Mouse (Mus musculus): ENCODE results near the gene Psma7. TPM values are rescaled to one million over a fixed set of nuclear protein-coding genes. Genes with fewer than 3 reads are reported as not detected.

Gene Psma7
- polyA plus RNA-seq, 1 experiment: 395 TPM

DNA sequence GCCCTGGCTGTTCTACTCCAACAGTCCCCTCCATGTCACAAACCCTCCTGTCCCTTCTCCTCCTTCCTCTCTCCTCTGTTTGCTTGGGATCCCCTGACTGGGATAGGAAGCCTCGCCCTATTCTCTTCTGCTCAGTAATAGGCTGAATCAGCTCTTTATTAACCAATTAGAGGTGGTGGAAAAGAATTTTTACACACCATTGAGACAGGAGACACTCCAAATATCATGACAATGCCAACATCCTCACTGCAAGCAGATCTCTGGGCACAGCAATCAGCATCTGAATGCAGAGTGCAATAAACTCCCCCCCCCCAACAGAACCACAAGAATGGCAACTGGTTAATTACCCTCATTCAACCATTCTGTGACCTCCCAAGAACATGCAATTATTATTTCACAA, 53.1 kb downstream of the Psma7 start:
- H3ac ChIP-seq (ENCODE audit: control insufficient read depth, insufficient read length): no peak overlapping the region
- H3K27me3 ChIP-seq (ENCODE audit: control insufficient read depth, insufficient read depth, insufficient read length): no peaks in the 10 kb centered on the region
- H3K4me3 ChIP-seq: no peak overlapping the region
- H3K4me2 ChIP-seq (ENCODE audit: low read depth): no peak overlapping the region
- TF ChIP-seq SRF (IDR thresholded peaks at IDR 0.05; ENCODE audit: control insufficient read depth, insufficient read length, low read depth): no peak
- no peaks in the 10 kb centered on the region for H3K79me2 ChIP-seq (ENCODE audit: control insufficient read depth, insufficient read depth)
- no peaks in the 10 kb centered on the region for H3K36me3 ChIP-seq (ENCODE audit: control insufficient read depth, insufficient read depth)

DNA sequence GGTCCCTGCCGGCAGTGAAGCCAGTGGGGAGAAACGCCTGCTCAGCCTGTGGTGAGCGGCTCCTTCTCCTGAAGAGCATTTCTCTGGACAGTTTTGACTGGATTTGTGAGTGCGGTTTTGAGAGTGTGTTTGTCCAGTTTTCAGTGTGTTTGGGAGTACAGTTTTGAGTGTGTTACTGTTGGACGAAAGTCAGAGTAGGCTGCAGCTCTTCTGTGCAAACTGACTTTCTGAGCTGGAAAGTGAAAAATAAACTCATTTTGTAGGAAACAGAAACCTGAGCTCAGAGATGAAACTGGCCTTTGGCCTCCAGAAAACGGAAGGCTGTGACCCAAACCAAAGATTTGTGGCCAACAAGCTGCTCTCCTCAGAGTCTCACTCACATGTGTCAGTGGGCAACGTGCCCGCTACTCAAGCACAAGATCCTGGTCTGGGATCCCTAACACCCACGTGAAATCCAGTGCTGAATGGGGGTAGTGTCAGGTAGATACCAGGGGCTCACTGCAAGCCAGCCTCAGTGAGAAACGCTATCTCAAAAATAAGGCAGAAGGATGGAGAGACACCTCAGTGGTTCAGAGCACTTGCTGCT, 55.7 kb downstream of the Psma7 start:
- Histone ChIP-seq H3K79me2 (ENCODE audit: control insufficient read depth, insufficient read depth) (no peaks in the 10 kb centered on the region), H3K27me3 (ENCODE audit: control insufficient read depth, insufficient read depth, insufficient read length) (no peaks in the 10 kb centered on the region), H3K4me3 (no peak overlapping the region), H3K36me3 (ENCODE audit: control insufficient read depth, insufficient read depth) (no peaks in the 10 kb centered on the region), H3ac (ENCODE audit: control insufficient read depth, insufficient read length) (no peak overlapping the region), H3K4me2 (ENCODE audit: low read depth) (no peak overlapping the region)
- TF ChIP-seq USF1 (IDR thresholded peaks at IDR 0.05; ENCODE audit: low read depth) (no peak), SRF (IDR thresholded peaks at IDR 0.05; ENCODE audit: control insufficient read depth, insufficient read length, low read depth) (no peak), MAX (IDR thresholded peaks at IDR 0.05; ENCODE audit: low read depth) (no peak), POLR2AphosphoS2 (IDR thresholded peaks at IDR 0.05; ENCODE audit: insufficient read length, low read depth) (no peak), MYOD1 (IDR thresholded peaks at IDR 0.05; ENCODE audit: control insufficient read depth in 1 of 3, insufficient read length in 2 of 3, low read depth in 2 of 3) (no peak), MYOG (IDR thresholded peaks at IDR 0.05; ENCODE audit: control insufficient read depth in 1 of 3, insufficient read depth in 1 of 3, insufficient read length in 2 of 3, low read depth in 2 of 3) (no peak), E2F4 (IDR thresholded peaks at IDR 0.05; ENCODE audit: insufficient read depth) (no peak), TCF3 (IDR thresholded peaks at IDR 0.05; ENCODE audit: insufficient read length, low read depth) (no peak), CEBPB (IDR thresholded peaks at IDR 0.05; ENCODE audit: insufficient read depth, poor library complexity, severe bottlenecking) (no peak), TCF12 (IDR thresholded peaks at IDR 0.05; ENCODE audit: insufficient read depth, poor library complexity, severe bottlenecking) (no peak), REST (IDR thresholded peaks at IDR 0.05; ENCODE audit: insufficient read depth, insufficient read length) (no peak), POLR2A (IDR thresholded peaks at IDR 0.05; ENCODE audit: insufficient read length, low read depth) (no peak)

Other genes with a start within 250 kb of the Psma7 start
- 6.3 TPM for gene Taf4, start 65.8 kb downstream of the Psma7 start, polyA plus RNA-seq (2012; fragmentation: generic; extraction: Trizol)
- gene Lsm14b, start 17.4 kb downstream of the Psma7 start, polyA plus RNA-seq (2012; fragmentation: generic; extraction: Trizol): 48.8 TPM
- 1.6 TPM for gene Ss18l1, start 76 bp upstream of the Psma7 start, polyA plus RNA-seq (2012; fragmentation: generic; extraction: Trizol)
- gene Mtg2, start 28.2 kb upstream of the Psma7 start, polyA plus RNA-seq (2012; fragmentation: generic; extraction: Trizol): 17.2 TPM
- 0.16 TPM for gene Hrh3, start 62.1 kb upstream of the Psma7 start, polyA plus RNA-seq (2012; fragmentation: generic; extraction: Trizol)
- 34.8 TPM for gene Osbpl2, start 76.9 kb upstream of the Psma7 start, polyA plus RNA-seq (2012; fragmentation: generic; extraction: Trizol)
- gene Adrm1, start 129.1 kb upstream of the Psma7 start, polyA plus RNA-seq (2012; fragmentation: generic; extraction: Trizol): 188 TPM
- gene Lama5, start 183.4 kb upstream of the Psma7 start, polyA plus RNA-seq (2012; fragmentation: generic; extraction: Trizol): 80.8 TPM
- gene Rps21, start 214.9 kb upstream of the Psma7 start, polyA plus RNA-seq (2012; fragmentation: generic; extraction: Trizol): 3,913 TPM
- 6.8 TPM for gene Cables2, start 231.1 kb upstream of the Psma7 start, polyA plus RNA-seq (2012; fragmentation: generic; extraction: Trizol)
- gene Rbbp8nl, start 247.4 kb upstream of the Psma7 start, polyA plus RNA-seq (2012; fragmentation: generic; extraction: Trizol): not detected